Mouse (Mus musculus) testis, adult 2 months (tissue): ENCODE data around the gene Mark1. TPM values are rescaled to one million over a fixed set of nuclear protein-coding genes. Genes with fewer than 3 reads are reported as not detected.

Source experiments
- H3K27ac ChIP-seq: fragments of 200-500 bp; 2 replicates; pipeline ENCODE4 v1.5.1; 2012; ENCODE audit warnings: low read depth, low read length; ENCODE audit not compliant: control insufficient read depth, insufficient read depth
- H3K27me3 ChIP-seq: fragments of 200-500 bp; 2 replicates; pipeline ENCODE4 v1.6.1; 2012; ENCODE audit warnings: mild to moderate bottlenecking, low read length, moderate library complexity; ENCODE audit not compliant: control insufficient read depth, insufficient read depth
- H3K36me3 ChIP-seq: fragments of 200-500 bp; 2 replicates; pipeline ENCODE4 v1.6.1; 2012; ENCODE audit warnings: mild to moderate bottlenecking, low read length; ENCODE audit not compliant: control insufficient read depth, insufficient read depth
- H3K4me1 ChIP-seq: fragments of 200-500 bp; 2 replicates; pipeline ENCODE4 v1.6.1; 2012; ENCODE audit warnings: low read length; ENCODE audit not compliant: control insufficient read depth, insufficient read depth
- H3K4me3 ChIP-seq: fragments of 200-500 bp; 2 replicates; pipeline ENCODE4 v1.5.1; 2012; ENCODE audit warnings: low read depth, mild to moderate bottlenecking, low read length, moderate library complexity, mixed read lengths; ENCODE audit not compliant: control insufficient read depth
- CTCF ChIP-seq: fragments of 200-500 bp; IDR thresholded peaks from 2 replicates; pipeline ENCODE4 v1.5.1; 2012; ENCODE audit warnings: low read depth, mild to moderate bottlenecking, inconsistent platforms, low read length, moderate library complexity; ENCODE audit not compliant: control insufficient read depth, insufficient read depth, insufficient replicate concordance
- POLR2A ChIP-seq: fragments of 200-500 bp; IDR thresholded peaks from 2 replicates; pipeline ENCODE4 v1.6.1; 2012; ENCODE audit warnings: low read depth, mild to moderate bottlenecking, inconsistent platforms, low read length, moderate library complexity; ENCODE audit not compliant: control insufficient read depth
- polyA plus RNA-seq: library from polyadenylated mRNA; depleted of rRNA; stranded (reverse); fragments of >200 nt; gene quantifications from 2 replicates; pipeline ENCODE4 v1.2.3, GENCODE M21; 2012

Gene Mark1
- polyA plus RNA-seq, 1 experiment = 1.5 TPM

- TF ChIP-seq POLR2A = no peak
- TF ChIP-seq CTCF = no peak
- no peak overlapping the region for H3K27ac ChIP-seq
- no peak overlapping the region for H3K4me3 ChIP-seq
- H3K4me1 ChIP-seq = no peaks in the 10 kb centered on the region; the same call in 1 of the 2 replicates
- H3K36me3 ChIP-seq = no peaks in the 10 kb centered on the region
- no peaks in the 10 kb centered on the region for H3K27me3 ChIP-seq
These were observed 12.6 kb downstream of the Mark1 start for GRCm38 (mm10) chr1:184986748-184987147.

- TF ChIP-seq POLR2A (no peak), CTCF (no peak)
- Histone ChIP-seq H3K4me3 (no peak overlapping the region), H3K27ac (no peak overlapping the region), H3K36me3 (no peaks in the 10 kb centered on the region), H3K27me3 (no peaks in the 10 kb centered on the region), H3K4me1 (no peaks in the 10 kb centered on the region; the same call in 1 of the 2 replicates)
These were observed 14.6 kb downstream of the Mark1 start for GRCm38 (mm10) chr1:184984723-184985122.

GRCm38 (mm10) chr1:184983751-184984150, 15.6 kb downstream of the Mark1 start:
- TF ChIP-seq POLR2A = no peak
- Histone ChIP-seq H3K4me1 (no peaks in the 10 kb centered on the region; the same call in 1 of the 2 replicates), H3K27ac (no peak overlapping the region), H3K4me3 (no peak overlapping the region), H3K27me3 (no peaks in the 10 kb centered on the region), H3K36me3 (no peaks in the 10 kb centered on the region)

- H3K36me3 ChIP-seq = no peaks in the 10 kb centered on the region
- no peaks in the 10 kb centered on the region for H3K27me3 ChIP-seq
- no peak overlapping the region for H3K4me3 ChIP-seq
- TF ChIP-seq POLR2A (no peak), CTCF (no peak)
- H3K27ac ChIP-seq = no peak overlapping the region
- H3K4me1 ChIP-seq = no peaks in the 10 kb centered on the region
These were observed 27.1 kb downstream of the Mark1 start for GRCm38 (mm10) chr1:184972214-184972776.

GRCm38 (mm10) chr1:184969374-184969773, 30.0 kb downstream of the Mark1 start:
- Histone ChIP-seq H3K27ac (no peak overlapping the region), H3K36me3 (no peaks in the 10 kb centered on the region), H3K27me3 (no peaks in the 10 kb centered on the region), H3K4me3 (no peak overlapping the region), H3K4me1 (no peaks in the 10 kb centered on the region)
- TF ChIP-seq CTCF (no peak), POLR2A (no peak)

GRCm38 (mm10) chr1:184965682-184966360, 33.5 kb downstream of the Mark1 start:
- TF ChIP-seq CTCF (peak; percentile 42; the same call in 1 of the 2 replicates), POLR2A (no peak)
- Histone ChIP-seq H3K36me3 (no peaks in the 10 kb centered on the region), H3K27ac (no peak overlapping the region), H3K4me3 (no peak overlapping the region), H3K27me3 (no peaks in the 10 kb centered on the region), H3K4me1 (no peaks in the 10 kb centered on the region)

GRCm38 (mm10) chr1:184963121-184963693, 36.2 kb downstream of the Mark1 start:
- Histone ChIP-seq H3K27me3 (no peaks in the 10 kb centered on the region), H3K27ac (no peak overlapping the region), H3K36me3 (no peaks in the 10 kb centered on the region), H3K4me1 (no peaks in the 10 kb centered on the region), H3K4me3 (no peak overlapping the region)
- TF ChIP-seq POLR2A (no peak), CTCF (no peak)

- H3K4me1 ChIP-seq = no peaks in the 10 kb centered on the region
- TF ChIP-seq POLR2A (no peak), CTCF (no peak)
- H3K27ac ChIP-seq = no peak overlapping the region
- H3K27me3 ChIP-seq = no peaks in the 10 kb centered on the region
- no peaks in the 10 kb centered on the region for H3K36me3 ChIP-seq
- no peak overlapping the region for H3K4me3 ChIP-seq
These were observed 37.5 kb downstream of the Mark1 start for GRCm38 (mm10) chr1:184961853-184962252.
